Mouse (Mus musculus): ENCODE measurements at regions not wholly inside any gene's neighbourhood (a gene's known extent, or its start where the extent isn't known, plus 50 kb on each side); places are given as distances from the start of the nearest gene placed in this dataset.

DNA sequence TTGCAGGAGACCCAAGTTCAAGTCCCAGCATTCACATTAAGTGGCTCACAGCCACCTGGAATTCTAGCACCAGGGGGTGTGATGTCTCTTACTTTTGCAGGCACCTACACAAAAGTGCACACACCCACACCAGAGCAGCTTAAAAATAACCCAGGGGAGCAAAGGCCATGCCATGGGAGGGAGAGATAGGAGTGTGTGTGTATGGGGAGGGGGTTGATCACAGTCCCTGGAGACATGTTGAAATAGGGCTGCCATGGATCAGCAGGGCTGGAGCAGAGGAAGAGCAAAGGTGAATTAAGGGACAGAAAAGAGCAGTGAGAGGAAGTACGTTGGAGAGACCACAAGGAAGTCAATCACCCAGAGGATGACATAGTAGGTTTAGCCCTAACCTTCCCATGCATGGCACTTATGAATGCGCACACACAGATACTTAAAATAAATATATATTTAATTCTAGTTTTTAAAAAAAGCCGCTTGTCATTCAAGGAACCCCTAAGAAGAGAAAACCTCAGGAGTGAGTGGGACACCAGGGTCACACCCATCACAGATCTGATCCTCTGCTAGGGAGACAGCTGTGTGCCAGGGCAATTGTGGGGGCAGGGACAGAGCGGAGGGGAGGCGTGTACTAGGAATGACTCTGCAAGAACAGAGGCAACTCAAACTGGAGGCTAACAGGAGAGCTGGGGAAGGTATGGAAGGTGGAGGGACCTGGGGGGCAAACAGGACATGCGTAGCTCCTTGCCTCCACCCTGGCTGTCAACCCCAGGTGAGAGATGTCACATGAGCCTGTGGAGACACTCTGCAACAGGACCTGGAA, 189.5 kb upstream of the Rybp start:
- no peak for DNase-seq (ENCODE audit: low spot score in 2 of 2)

DNA sequence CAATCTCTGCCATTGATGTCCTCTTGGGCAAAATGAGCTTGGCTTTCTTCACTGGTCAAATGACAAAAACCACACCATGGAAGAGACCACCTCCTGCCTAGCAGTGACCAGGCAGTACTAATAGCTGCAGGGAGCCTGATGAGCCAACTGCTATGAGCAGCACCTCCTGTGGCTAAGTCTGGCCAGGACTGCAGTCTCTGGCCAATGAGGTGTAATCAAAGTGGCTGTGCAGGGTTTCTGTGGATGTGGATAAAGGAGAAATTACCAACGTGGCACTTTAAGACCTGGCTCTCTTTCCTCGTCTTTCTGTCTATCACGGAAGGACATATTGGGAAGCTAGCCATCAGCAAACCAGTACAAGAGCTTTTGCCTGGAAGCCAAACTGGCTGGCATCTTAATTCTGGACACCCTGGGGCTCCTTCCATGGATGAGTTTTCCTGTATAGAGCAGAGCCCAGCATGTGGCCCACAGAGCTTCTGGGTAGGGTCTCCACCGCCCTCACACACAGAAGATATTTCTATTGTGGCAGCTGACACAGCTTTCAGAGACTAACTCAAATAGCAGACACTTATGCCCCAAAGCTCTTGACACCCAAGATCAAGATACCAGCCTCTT, 188.2 kb upstream of the Rybp start:
- DNase-seq (ENCODE audit: low spot score in 2 of 2): no peak

DNA sequence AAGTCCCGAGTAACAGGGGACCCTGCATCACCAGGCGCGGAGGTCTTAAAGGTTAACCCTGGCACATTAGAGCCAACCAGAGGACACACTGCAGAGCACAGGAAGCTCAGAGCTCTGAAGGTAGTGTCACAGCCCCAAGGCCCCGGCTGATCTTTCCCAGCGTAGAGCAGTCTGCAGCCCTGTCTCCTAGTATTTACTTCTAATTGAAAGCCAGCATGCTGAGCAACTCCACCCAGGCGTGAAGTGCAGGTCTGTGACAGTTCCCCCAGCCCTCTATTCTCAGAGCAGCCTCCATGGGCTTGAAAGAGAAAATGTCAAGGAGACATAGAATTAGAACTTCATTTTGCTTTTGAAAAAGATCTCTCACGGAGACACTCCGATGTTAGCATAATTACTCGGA, 187.0 kb upstream of the Rybp start:
- DNase-seq (ENCODE audit: low spot score in 2 of 2): no peak

DNA sequence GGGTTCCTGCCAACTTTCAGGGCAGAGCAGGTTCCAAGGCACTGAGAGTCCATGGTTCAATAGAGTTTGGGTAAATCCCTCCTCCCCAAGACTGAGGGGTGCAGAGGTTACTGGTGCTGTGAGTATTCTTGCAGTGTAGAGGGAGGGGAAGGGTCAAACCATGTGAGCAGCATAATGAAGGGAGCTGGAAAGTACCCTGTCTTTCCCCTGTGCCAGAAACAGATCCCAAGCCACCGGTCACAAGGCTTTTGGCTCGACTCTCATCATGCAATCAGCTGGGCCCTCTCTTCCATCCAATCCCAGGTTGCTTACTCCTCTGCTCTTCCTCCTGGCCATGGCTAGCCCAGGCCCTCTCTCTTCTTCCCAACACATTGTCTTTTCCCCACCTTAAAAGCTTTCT, 182.8 kb upstream of the Rybp start:
- no peak for DNase-seq (ENCODE audit: low spot score in 2 of 2)

DNA sequence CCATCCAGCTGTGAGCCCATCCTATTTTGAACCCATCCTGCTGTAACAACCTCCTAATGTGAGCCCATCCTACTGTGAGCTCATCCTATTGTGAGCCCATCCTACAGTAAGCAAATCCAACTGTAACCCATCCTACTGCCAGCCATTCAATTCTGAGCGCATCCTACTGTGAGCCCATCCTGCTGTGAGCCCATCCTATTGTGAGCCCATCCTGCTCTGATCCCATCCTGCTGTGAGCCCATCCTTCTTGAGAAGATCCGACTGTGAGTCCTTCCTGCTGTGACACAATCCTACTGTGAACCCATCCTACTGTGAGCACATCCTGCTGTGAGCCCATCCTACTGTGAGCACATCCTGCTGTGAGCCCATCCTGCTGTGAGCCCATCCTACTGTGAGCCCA, 175.5 kb upstream of the Rybp start:
- DNase-seq (ENCODE audit: low spot score in 2 of 2): no peak

DNA sequence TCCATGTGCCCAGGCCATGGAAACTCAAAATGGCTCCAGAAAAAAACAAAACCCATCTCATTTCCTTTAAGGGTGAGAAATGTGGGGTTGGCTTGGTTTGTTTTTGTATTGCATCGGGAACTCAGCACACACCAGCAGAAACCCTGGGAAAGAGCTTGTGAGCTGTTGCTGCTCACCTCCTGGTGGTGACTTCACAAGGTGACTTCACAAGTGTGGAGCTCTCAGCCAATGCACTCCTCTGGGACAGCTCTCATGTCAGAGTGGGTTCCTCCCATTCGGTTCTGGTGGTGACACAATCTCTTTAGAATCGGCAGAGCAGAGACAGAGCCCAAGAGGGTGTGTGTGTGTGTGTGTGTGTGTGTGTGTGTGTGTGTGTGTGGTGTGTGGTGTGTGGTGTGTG, 166.1 kb upstream of the Rybp start:
- DNase-seq (ENCODE audit: low spot score in 2 of 2): no peak

DNA sequence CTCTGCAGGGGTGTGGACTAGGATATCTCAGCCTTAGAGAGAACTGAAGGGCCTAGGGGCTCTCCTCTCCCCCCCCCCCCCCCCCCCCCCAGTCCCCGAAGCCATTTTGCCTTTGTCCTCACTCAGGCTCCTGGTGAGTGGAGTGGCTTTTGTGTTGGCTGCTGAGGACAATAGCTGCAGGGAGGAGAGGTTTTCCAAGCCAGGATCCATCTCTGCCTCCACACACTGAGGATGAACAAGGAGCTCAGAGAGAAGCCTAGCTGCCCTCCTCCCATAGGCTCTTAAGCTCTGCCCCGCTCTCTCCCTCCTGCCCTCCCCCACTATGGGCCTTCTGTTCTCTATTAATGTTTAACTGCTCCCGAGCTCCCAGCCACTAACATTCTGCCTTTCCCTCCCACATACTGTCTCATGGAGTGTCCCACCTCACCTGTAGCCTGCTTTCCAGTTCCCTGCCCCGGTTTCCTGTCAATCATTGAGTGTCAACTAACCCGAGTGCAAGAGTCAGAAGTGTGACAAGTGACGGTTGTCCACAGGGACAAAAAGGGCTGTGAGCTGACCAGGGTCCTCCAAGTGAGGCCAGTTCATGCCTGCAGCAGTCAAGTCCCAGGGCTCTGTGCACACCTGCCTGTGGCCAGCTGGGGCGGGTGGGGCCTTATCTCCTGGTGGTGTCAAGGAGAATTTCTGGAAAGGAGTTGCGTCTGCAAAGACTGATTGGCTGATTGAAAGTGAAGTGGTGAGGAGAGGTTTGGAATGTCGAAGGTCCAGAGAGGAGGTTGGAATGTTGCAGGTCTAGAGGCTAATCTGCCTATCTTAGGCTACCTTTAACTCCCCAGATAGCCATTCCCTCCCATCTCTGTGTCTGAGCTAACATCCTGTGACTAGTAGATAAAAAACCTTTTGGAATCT, 165.1 kb upstream of the Rybp start:
- no peak for DNase-seq (ENCODE audit: low spot score in 2 of 2)

DNA sequence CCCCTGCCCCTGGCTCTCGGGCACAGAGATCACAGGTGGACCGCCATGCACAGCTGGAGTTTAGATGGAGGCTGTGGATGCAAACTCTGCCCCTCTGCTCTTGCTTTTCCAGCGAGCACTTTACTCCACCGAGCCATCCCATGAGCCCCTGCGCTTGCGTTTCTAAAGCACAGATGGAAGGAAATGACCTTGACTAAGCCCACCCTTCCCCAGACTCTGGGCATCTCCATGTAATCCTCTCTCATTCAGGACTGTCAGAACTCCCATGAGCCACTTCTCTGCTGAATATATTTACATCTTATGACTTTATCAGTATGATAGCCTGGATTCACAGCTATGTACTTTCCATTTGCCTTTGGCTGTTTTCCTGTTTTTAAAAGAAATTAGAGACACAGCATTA, 162.8 kb upstream of the Rybp start:
- no peak for DNase-seq (ENCODE audit: low spot score in 2 of 2)

DNA sequence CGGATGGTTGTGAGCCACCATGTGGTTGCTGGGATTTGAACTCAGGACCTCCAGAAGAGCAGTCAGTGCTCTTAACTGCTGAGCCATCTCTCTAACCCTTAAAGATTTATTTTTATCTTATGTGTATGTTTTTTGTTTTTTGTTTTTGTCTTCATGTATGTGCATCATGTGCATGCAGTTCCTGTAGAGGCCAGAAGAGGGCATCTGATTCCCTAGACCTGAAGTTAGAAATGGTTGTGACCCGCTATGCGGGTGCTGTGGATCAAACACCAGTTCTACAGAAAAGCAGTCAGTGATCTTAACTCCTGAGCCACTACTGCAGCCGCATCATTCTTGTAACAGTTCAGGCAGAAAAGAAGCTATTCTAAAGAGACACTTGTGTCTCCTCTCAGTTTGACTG, 161.8 kb upstream of the Rybp start:
- no peak for DNase-seq (ENCODE audit: low spot score in 2 of 2)

DNA sequence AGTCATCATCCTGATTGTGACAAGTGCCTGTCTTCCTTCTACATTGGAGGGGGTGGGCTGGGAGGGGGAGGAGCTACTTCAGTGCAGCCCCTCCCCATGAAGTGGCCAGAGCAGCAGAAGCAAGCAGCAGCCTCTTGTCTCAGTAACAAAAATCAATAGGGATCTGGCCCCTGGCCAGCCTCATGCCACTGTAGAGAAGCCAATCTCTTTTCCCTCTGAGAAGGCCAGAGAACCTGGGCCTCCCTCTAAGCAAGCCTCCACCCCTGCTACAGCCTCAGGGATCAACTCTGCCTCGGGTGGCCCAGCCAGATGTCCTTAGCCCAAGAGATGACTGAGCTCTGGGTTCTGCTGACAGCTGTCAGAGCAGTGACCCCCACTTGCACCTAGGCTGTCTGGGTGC, 159.9 kb upstream of the Rybp start:
- DNase-seq (ENCODE audit: low spot score in 2 of 2): no peak

DNA sequence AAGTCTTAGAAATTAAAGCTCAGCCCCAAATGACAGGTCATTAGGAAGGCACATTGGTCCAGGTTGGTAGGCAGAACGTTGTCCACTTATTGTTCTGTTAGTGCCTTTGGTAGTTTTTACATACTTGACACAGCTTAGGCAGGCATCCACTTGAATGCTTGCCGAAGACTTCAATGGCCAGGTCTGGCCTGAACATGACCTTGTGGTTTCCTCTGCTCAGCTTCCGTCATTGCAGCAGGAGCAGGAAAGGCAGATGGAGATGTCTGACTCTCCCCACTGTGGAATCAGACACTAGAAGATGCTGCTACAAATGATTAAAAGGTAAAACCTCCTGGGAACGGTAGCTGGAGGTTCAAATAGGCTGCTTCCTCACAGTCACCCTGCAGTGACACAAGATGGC, 159.5 kb upstream of the Rybp start:
- DNase-seq (ENCODE audit: low spot score in 2 of 2): no peak

DNA sequence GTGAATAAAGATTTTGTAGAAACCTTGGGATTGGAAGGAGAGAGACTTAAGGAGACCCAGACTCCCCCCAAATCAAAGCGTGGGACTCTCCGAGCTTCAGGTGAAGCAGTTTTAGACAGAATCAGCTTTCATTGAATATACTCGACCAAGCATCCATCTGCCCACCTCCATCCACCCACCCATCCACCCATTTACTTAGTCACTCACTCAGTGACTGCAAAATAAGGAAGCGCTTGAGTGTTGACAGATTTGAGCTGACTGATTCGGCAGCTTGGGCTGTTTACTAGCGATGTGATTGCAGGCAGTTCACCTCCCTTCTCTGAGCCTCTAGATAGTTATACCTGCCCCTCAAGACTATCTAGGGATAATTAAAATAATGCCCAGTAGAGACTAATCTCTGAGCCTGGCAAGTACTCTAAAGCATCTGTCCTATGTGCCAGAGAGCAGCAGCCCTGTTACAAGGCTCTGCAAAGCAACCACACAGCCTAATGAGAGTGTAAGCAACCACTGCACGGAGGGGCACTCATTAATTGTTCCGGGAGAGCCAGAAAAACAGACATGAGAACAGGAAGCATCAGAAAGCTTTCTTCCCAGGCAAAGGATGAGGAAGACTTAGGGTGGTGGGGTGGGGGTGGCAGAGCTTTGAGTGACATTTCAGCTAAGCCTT, 151.9 kb upstream of the Rybp start:
- DNase-seq (ENCODE audit: low spot score in 2 of 2): no peak

DNA sequence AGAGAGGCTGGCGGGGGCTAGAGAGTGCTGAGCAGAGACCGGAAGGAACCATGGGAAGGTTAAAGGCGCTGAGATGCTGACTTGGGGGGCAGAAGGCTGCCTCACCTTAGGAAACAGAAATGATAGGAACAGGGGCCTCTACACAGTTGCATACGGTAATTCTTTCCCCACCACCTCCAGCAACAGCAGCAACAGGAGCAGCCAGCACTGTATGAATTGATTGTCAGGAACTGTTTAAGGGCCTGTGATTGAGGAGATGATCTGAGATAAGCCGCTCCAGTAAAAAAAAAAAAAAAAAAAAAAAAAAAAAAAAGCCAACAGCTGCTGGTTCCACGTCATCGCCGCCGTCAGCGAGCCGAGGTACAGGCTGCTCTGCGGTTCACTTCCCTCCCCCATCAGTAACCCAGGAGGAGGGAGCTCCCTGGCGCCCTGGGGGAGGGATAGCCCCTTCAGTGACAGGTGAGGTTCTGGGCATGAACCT, 151.3 kb upstream of the Rybp start:
- peak; percentile 51 to 59 for DNase-seq (ENCODE audit: low spot score in 2 of 2)

DNA sequence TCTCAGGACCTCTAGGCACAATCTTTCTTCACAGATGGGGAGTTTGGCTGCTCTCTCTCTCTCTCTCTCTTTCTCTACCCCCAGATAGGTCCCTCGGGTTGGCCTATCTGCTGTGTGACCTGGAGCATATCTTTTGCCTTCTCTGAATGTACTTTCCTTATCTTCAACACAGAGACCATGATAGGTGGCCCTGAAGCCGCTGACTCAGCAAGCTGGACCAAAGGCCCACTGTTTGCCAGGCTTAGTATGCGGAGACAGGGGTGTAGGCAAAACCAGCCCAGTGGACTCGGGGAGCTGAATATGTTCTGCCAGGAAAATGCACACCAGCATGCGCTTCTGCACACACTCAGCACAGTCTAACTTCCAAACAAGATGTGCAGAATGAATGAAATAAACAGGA, 150.7 kb upstream of the Rybp start:
- DNase-seq (ENCODE audit: low spot score in 2 of 2): no peak

DNA sequence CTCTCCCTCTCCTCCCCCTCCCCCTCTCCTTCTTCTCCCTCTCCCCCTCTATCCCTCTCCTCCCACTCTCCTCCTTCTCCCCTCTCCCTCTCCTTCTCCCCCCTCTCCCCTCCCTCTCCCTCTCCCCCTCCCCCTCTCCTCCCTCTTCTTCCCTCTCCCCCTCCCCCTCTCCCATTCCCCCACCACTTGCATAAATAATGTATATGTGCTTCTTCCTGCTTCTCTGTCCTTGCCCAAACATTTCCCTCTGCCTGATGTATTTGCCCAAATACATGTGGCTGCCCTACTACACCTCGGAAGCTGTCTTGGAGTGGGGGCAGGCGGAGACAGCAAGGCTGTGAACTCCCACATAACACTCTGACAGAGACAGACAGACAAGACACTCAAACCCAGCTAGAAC, 149.2 kb upstream of the Rybp start:
- no peak for DNase-seq (ENCODE audit: low spot score in 2 of 2)

DNA sequence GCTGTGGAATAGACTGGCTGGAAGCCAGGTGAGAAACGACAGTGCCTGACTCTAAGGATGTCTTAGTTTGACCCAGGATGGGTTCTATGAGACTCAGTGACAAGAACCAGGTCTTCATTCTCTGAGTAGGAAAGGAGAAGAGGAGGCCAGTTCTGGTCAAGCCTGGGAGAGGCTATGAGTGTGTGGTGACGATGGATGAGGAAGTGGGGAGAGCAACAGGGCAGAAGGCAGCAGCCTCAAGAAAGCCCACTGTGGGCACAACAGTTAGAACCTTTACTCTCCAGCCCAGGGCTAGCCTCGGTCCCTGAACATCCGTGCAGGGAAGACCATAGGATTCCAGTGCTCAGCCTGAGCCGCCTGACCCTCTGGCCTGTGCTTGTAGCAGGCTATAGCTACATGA, 147.9 kb upstream of the Rybp start:
- no peak for DNase-seq (ENCODE audit: low spot score in 2 of 2)

DNA sequence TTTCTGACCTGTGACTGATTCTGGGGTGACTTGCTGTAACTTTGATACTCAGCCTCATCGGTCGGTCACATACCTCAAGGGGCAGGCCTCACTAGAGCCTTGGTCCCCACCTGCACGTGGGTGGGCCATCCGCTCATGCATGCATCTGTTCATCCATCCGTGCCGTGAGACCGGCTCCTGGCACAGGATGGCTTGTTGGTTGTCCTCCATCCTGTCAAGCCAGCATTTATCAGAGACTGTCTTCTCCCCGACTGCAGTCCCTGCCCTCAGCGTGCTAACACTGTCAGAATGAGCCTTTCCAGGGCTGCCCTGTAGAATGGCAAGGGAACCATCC, 146.2 kb upstream of the Rybp start:
- peak; percentile 16 to 24 for DNase-seq (ENCODE audit: low spot score in 2 of 2)

DNA sequence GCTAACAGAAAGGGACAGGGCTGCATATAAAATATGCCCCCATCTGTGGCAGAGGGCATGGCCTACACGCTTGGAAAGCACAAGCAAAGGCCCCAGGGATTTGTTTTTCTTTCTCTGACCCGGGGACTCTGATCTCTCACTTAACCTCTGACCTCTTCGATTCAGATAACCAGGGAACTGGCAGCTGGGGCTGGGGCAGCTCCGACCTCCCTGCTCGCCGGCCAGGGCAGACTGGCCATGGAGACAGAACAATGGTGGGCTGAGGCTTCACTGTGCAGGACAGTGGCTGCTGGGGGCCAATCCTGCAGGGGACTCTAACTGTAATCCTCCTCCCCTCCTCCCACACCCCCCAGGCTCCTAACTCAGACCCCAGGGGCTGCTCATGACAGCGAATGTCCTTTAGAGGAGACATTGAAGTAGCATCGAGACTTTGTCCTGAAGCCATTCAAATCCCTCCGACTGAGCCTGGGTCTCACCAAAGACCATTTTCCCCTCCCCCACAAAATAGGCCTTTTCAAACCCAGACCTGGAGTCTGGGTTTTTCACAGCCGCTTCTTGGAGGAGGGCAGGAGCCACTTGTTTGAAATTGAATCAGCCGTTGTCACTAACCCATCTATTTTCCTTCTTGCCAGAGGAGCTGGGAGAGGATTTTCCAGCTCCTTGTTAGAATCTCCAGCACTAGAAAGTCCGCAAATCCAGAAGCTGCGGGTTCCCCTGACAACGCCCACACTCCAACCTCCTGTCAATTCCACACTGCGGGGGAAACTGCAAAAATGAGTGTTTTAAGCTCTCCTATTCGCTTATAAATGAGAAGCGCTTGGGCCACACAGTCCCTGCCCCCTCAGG, 145.6 kb upstream of the Rybp start:
- DNase-seq (ENCODE audit: low spot score in 2 of 2): peak; percentile 18 to 27

DNA sequence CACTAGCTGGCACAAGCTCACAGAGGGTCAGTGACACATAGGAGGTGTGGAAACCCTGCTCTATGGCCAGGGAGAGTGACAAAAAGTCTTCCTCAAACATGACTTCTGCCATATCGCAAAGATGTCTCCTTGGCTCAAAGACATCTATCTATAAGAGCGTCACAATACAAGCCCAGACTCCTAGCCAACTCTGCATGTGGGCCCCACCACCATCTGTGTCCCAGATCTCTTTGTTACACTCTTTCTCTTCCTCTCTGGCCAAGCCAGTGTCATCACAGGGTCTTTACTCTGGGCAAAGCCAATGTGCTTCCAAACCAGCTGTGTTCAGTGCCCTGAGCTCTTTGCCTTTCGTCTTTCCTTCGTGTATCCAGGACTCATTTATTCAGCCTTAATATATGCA, 143.0 kb upstream of the Rybp start:
- DNase-seq (ENCODE audit: low spot score in 2 of 2): no peak

DNA sequence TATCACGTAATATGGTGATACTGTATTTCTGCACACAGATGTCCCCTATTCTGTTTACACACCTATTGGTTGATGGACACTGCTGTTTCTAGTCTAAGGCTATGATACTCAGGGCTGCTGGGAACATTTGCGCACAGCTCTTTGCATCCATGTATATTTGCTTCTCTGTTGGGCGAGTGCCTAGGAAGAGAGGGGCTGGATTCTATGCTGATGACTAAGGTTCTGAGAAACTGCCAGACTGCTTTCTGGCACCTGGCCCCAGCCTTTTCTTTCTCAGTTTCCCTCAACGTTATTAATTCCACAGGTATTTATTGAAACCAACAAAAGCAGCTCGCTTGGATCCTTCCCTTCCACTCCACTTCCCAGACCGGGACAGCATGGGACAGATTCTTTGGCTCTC, 142.2 kb upstream of the Rybp start:
- DNase-seq (ENCODE audit: low spot score in 2 of 2): peak in 1 of 2 experiments; percentile 37

DNA sequence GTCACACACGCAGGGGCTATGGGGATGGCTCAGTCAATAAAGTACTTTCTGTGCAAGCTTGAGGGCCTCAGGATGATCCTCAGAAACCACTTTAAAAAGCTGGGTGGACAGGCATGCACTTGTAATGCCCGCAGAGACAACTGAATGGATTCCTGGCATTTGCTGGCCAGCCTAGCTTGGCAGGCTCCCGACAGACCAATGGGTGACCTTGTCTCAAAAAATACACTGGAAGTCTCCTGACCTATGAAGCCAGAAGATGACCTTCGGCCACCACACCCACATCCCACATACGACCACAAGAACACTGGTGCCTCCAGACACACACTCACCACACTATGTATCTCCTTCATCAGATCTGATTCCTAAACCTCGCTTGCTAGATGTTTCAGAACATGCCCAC, 141.5 kb upstream of the Rybp start:
- no peak for DNase-seq (ENCODE audit: low spot score in 2 of 2)
